Mouse (Mus musculus): Measurements from ENCODE around the gene Mrpl27. TPM values are rescaled to one million over a fixed set of nuclear protein-coding genes. Genes with fewer than 3 reads are reported as not detected.

Mrpl27 gene
- polyA plus RNA-seq, 1 experiment from 2014 or later: 153 TPM

DNA sequence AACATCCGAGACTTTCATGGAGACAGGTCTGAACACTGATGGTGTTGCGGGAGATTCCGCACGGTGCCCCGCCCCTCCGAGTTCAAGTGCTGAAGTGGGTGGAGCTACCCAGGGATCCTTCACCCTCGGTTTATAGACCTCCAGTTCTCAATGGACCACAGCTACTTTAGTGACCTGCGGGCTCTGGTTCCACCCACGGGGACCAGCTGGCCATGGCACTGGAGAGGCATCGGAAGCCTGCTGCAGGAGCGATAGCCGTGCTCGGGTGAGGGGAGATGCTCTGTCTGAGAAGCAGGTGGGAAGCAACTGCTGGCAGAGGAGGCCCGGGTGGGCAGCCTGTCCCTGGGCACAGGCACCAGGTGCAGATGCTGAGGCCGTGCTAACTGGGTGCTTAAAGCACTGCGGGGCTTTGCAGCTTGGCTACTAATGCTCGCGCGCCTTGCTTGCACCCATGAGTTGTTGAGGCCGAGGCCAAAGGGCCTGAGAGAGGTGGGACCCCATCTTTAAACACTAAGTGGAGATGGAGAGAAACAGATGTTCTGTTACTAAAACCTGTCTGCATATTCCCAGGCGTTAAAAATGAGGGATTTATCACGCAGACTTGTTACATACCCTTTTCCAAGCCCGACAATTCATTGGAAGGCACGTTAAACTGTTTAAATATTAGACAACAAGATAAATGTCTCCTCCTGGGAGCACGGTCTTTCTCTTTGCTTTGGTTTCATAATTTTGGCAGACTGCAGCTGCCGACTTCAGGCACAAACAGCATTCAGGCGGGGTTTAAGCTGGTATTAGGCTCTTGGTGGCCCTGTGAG lies 48.0 kb downstream of the Mrpl27 start:
- Histone ChIP-seq H3K4me2 (0 out of 2 replicates have a peak overlapping the region, but pooled peaks have one; percentile 4), H3K9ac (no peak overlapping the region), H3K4me1 (no peaks in the 10 kb centered on the region), H3K4me3 (no peak overlapping the region), H3K9me3 (replicated peaks) (no peaks in the 10 kb centered on the region), H3K27ac (0 out of 2 replicates have a peak overlapping the region, but pooled peaks have one; percentile 6), H3K36me3 (ENCODE audit: poor library complexity, severe bottlenecking) (no peaks in the 10 kb centered on the region), H3K27me3 (0 out of 2 replicates have a peak, but pooled peaks cover 3% of the 10 kb centered on the region)
- 70% methylated on average over 27 of the region's 27 CpGs for WGBS
- no peak for ATAC-seq

DNA sequence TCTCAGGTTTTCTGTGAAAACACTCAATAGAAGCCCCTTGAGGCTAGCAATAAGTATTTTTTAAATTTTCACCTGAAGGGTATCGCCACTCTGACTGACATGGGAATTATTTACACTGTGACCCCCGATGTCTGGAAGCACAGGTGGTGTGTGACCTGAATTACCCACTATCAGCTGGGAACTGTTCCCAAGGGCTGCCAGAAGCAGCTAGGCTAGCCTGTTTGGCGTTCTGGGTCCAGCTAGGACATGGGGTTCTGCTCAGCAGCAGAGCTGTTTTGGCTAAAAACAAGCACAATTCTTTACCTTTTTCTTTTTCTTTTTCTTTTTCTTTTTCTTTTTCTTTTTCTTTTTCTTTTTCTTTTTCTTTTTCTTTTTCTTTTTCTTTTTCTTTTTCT lies 48.6 kb downstream of the Mrpl27 start:
- ATAC-seq: no peak
- WGBS: 70% methylated on average over 3 of the region's 3 CpGs
- Histone ChIP-seq H3K9me3 (replicated peaks) (no peaks in the 10 kb centered on the region), H3K4me2 (no peak overlapping the region), H3K36me3 (ENCODE audit: poor library complexity, severe bottlenecking) (no peaks in the 10 kb centered on the region), H3K27ac (no peak overlapping the region), H3K27me3 (0 out of 2 replicates have a peak, but pooled peaks cover 3% of the 10 kb centered on the region), H3K4me1 (no peaks in the 10 kb centered on the region), H3K4me3 (no peak overlapping the region), H3K9ac (no peak overlapping the region)

DNA sequence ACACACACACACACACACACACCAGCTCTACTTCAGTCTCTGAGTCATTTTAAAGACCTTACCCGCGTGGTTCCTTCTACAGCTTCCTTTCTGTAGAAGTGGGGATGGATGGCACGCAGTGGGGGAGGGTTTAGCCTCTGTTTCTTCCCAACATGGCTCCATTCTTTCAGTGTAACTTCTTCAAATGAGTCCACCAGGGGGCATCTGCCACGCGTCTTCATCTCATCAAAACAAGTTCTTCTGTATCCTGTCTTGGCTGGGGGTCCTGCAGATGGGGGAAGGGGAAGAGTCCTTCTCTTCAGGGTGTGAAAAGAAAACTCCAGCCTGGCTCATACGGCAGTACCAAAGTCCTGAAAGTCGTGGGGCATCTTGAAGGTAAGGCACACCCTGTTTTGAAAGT lies 50.5 kb downstream of the Mrpl27 start:
- Histone ChIP-seq H3K4me3 (no peak overlapping the region), H3K27ac (no peak overlapping the region), H3K4me2 (no peak overlapping the region), H3K9ac (no peak overlapping the region), H3K9me3 (replicated peaks) (no peaks in the 10 kb centered on the region), H3K4me1 (no peaks in the 10 kb centered on the region), H3K27me3 (0 out of 2 replicates have a peak, but pooled peaks cover 3% of the 10 kb centered on the region), H3K36me3 (ENCODE audit: poor library complexity, severe bottlenecking) (no peaks in the 10 kb centered on the region)
- 34% methylated on average over 7 of the region's 7 CpGs for WGBS
- ATAC-seq: no peak

DNA sequence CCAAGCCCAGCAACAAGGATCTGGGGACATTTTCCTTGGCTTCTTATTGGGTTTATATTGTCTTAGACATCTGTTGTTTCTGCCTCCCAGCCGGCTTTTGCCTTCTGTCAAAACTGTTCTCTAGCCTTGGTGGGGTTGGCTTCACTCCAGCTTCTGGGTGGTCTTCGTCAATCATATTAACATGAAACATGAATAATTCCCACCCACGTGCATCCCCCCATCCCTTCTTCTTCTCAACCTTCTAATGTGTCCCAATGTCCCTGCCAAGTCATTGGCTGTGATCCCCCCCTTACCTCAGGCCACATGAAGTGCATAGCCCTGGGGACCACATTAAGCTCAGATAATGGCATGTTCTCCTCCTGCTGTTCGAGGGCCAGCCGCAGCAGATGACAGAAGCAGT lies 50.9 kb downstream of the Mrpl27 start, which contains the start of gene Gm11541:
Gm11541 (minus strand) TSS at position 28 of the 400 bp plus-strand sequence.
- no peak for ATAC-seq
- Histone ChIP-seq H3K4me2 (no peak within 1 kb of the TSS), H3K27ac (no peak within 1 kb of the TSS), H3K27me3 (0 out of 2 replicates have a peak, but pooled peaks cover 3% of the 10 kb centered on the region), H3K4me1 (no peaks in the 10 kb centered on the region), H3K9ac (no peak within 1 kb of the TSS), H3K36me3 (ENCODE audit: poor library complexity, severe bottlenecking) (no peaks in the 10 kb centered on the region), H3K4me3 (no peak within 1 kb of the TSS), H3K9me3 (replicated peaks) (no peaks in the 10 kb centered on the region)
- 72% methylated on average over 5 of the region's 5 CpGs for WGBS

Other genes with a start within 250 kb of the Mrpl27 start
- gene Cacna1g, start 179.6 kb upstream of the Mrpl27 start, polyA plus RNA-seq (2015; fragmentation: Nextera tagmentation; extraction: Ambion mirVana): 5.4 and 8.4 TPM in 2 replicates
- 0.18 TPM in 1 of 2 replicates, not detected in the other for gene Spata20, start 167.6 kb upstream of the Mrpl27 start, polyA plus RNA-seq (2015; fragmentation: Nextera tagmentation; extraction: Ambion mirVana)
- gene Epn3, start 153.8 kb upstream of the Mrpl27 start, polyA plus RNA-seq (2015; fragmentation: Nextera tagmentation; extraction: Ambion mirVana): 0.15 and 0.34 TPM in 2 replicates
- 2.2 and 2.5 TPM in 2 replicates for gene Mycbpap, start 132.0 kb upstream of the Mrpl27 start, polyA plus RNA-seq (2015; fragmentation: Nextera tagmentation; extraction: Ambion mirVana)
- gene Rsad1, start 104.5 kb upstream of the Mrpl27 start, polyA plus RNA-seq (2015; fragmentation: Nextera tagmentation; extraction: Ambion mirVana): 3.1 and 3.7 TPM in 2 replicates
- gene Chad, start 88.7 kb upstream of the Mrpl27 start, polyA plus RNA-seq (2015; fragmentation: Nextera tagmentation; extraction: Ambion mirVana): 0.14 and 0.19 TPM in 2 replicates
- gene Acsf2, start 51.9 kb upstream of the Mrpl27 start, polyA plus RNA-seq (2015; fragmentation: Nextera tagmentation; extraction: Ambion mirVana): 1.4 and 1.8 TPM in 2 replicates
- gene Lrrc59, start 24.0 kb upstream of the Mrpl27 start, polyA plus RNA-seq (2015; fragmentation: Nextera tagmentation; extraction: Ambion mirVana): 165 and 182 TPM in 2 replicates
- 26.6 and 31.7 TPM in 2 replicates for gene Eme1, start 197 bp downstream of the Mrpl27 start, polyA plus RNA-seq (2015; fragmentation: Nextera tagmentation; extraction: Ambion mirVana)
- gene Xylt2, start 23.7 kb downstream of the Mrpl27 start, polyA plus RNA-seq (2015; fragmentation: Nextera tagmentation; extraction: Ambion mirVana): 8.2 and 8.7 TPM in 2 replicates
- not detected in 2 replicates for gene Gm11541, start 50.7 kb downstream of the Mrpl27 start, polyA plus RNA-seq (2015; fragmentation: Nextera tagmentation; extraction: Ambion mirVana)
- not detected in 2 replicates for gene Cdc34b, start 88.0 kb downstream of the Mrpl27 start, polyA plus RNA-seq (2015; fragmentation: Nextera tagmentation; extraction: Ambion mirVana)
- not detected in 2 replicates for gene Tmem92, start 128.9 kb downstream of the Mrpl27 start, polyA plus RNA-seq (2015; fragmentation: Nextera tagmentation; extraction: Ambion mirVana)